Mouse (Mus musculus): Measurements from ENCODE around the gene Exosc2.

- no peak for TF ChIP-seq CTCF (IDR thresholded peaks at IDR 0.05; ENCODE audit: low read depth, low read length)
- no peak for TF ChIP-seq POLR2A (IDR thresholded peaks at IDR 0.05; ENCODE audit: extremely low read depth, insufficient read depth, low read length)
Measured at GRCm38 (mm10) chr2:31663804-31664180, 6.7 kb upstream of the Exosc2 start.

All from liver, adult 2 months (tissue).